Mouse (Mus musculus) megakaryocyte, embryonic 14.5 days (primary cell): ENCODE results near the gene Gm21083.
"Not testable (repeated sequence)": the region's sequence is repeated elsewhere in the genome, so short reads cannot be mapped to it uniquely, and the experiment has no call there.

Experiments used
- FLI1 ChIP-seq: IDR thresholded peaks from 2 replicates; pipeline ENCODE4 v1.6.1; 2012; ENCODE audit warnings: low read length, inconsistent platforms, mixed read lengths
- GATA1 ChIP-seq: IDR thresholded peaks from 3 replicates; pipeline ENCODE4 v1.6.1; 2012; ENCODE audit warnings: mixed read lengths, low read length, inconsistent platforms, borderline replicate concordance

- TF ChIP-seq GATA1, FLI1: not testable (repeated sequence)
Measured at GRCm38 (mm10) chr5:15548642-15549041, 28.5 kb upstream of the Gm21083 start.
